Mouse (Mus musculus) midbrain, embryonic 13.5 days (tissue): ENCODE results near the gene Pax6. TPM values are rescaled to one million over a fixed set of nuclear protein-coding genes. Genes with fewer than 3 reads are reported as not detected.

Source experiments
- ATAC-seq: fragments of 200-750 bp; cut with Nextera tagmentation; 2 replicates; pipeline ENCODE4 v1.8.0; 2017; ENCODE audit warnings: mild to moderate bottlenecking, moderate TSS enrichment, moderate library complexity
- H3K27ac ChIP-seq: fragments of 300-500 bp; sonication (generic); 2 replicates; pipeline ENCODE4 v1.5.1; 2015; ENCODE audit warnings: inconsistent platforms, mild to moderate bottlenecking, moderate library complexity
- H3K27me3 ChIP-seq: fragments of 300-500 bp; sonication (generic); 2 replicates; pipeline ENCODE4 v1.6.1; 2015; ENCODE audit warnings: mild to moderate bottlenecking, inconsistent platforms
- H3K36me3 ChIP-seq: fragments of 300-500 bp; sonication (generic); 2 replicates; pipeline ENCODE4 v1.6.1; 2015; ENCODE audit warnings: mild to moderate bottlenecking, inconsistent platforms
- H3K4me1 ChIP-seq: fragments of 300-500 bp; sonication (generic); replicated peaks from 2 replicates; pipeline ENCODE4 v1.6.1; 2015; ENCODE audit warnings: inconsistent platforms
- H3K4me2 ChIP-seq: fragments of 300-500 bp; sonication (generic); replicated peaks from 2 replicates; pipeline ENCODE4 v1.6.1; 2015; ENCODE audit warnings: moderate library complexity, mild to moderate bottlenecking, inconsistent platforms
- H3K4me3 ChIP-seq: fragments of 300-500 bp; sonication (generic); replicated peaks from 2 replicates; pipeline ENCODE4 v1.5.1; 2015; ENCODE audit warnings: mild to moderate bottlenecking, inconsistent platforms
- H3K9ac ChIP-seq: fragments of 300-500 bp; sonication (generic); replicated peaks from 2 replicates; pipeline ENCODE4 v1.6.1; 2015; ENCODE audit warnings: mild to moderate bottlenecking, inconsistent platforms
- H3K9me3 ChIP-seq: fragments of 300-500 bp; sonication (generic); 2 replicates; pipeline ENCODE4 v1.6.1; 2016; ENCODE audit warnings: mild to moderate bottlenecking, inconsistent platforms
- WGBS: fragments of 180-500 bp; shearing (Covaris S2); methylation state at CpG from one replicate; pipeline ENCODE4 v1.1.7; 2015; 5-methylcytosine and 5-hydroxymethylcytosine counted together
- polyA plus RNA-seq: library from polyadenylated mRNA; unstranded; fragments of >200 nt; fragmentation: Nextera tagmentation; extraction: Ambion mirVana; gene quantifications from 2 replicates; pipeline ENCODE4 v1.2.1, GENCODE M21; 2015

Gene Pax6
- polyA plus RNA-seq, 1 experiment from 2014 or later: 39.9 TPM

DNA sequence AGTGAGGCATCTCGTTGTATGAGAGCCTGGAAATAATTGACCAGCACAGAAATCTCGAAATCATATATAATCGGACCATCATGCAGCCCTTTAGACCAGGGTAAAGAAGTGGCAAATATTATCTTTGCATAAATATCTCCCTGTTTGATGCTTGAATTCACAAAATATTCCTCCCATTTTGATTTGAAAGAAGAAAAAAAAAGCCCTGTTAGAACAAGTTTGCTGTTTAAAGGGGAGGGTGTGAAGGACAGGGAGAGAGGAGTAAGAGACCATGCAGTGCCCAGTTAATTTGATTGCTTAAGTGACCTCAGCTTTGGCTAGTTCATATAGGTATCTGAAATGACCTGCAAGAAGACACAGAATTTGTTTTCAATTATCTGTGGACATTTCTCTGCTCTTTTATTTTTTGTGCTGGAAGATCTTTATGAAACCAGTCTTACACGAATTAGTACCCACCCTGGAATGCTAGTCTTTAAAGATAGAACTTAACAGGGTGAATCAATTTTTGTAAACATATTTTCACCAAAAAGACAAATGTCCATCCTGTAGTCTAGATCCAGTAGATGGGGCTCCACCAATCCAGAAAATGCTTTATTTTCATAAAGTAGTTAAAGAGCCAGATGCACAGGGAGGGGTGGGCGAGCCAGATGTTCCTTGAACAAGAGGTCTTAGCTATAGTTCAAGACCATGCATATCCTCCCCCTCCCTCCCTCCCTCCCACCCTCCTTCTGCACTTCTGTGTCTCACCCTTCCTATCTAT lies 3.0 kb upstream of the Pax6 start:
- 21% methylated on average over 5 of the region's 5 CpGs for WGBS
- Histone ChIP-seq H3K9ac (no peak overlapping the region), H3K27me3 (peaks cover 100% of the 10 kb centered on the region), H3K4me3 (no peak overlapping the region), H3K9me3 (no peaks in the 10 kb centered on the region), H3K36me3 (no peaks in the 10 kb centered on the region), H3K27ac (no peak overlapping the region), H3K4me2 (no peak overlapping the region), H3K4me1 (peaks cover 33% of the 10 kb centered on the region)
- no peak for ATAC-seq

DNA sequence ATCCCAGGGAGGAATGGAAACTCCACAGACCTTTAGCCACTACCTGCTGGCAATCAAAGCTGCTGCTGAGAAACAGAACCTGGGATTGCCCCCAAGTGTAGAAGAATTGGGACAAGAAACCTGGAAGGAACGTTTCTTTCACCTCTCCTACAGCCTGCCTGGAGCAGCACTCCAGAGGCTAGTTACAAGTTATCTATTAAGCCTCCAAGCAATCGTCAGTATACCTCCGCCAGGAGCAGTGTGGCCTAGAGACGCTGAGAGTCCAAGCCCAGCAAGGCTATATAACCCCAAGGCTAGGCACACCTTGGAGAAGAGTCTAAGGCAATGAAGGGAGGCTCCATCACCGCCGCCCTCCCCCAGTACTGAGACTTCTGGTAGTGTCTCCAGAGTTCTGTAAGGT lies 2.4 kb upstream of the Pax6 start:
- Histone ChIP-seq H3K9ac (no peak overlapping the region), H3K4me1 (peaks cover 30% of the 10 kb centered on the region), H3K9me3 (no peaks in the 10 kb centered on the region), H3K27ac (no peak overlapping the region), H3K4me2 (no peak overlapping the region), H3K36me3 (no peaks in the 10 kb centered on the region), H3K27me3 (peaks cover 100% of the 10 kb centered on the region), H3K4me3 (no peak overlapping the region)
- no peak for ATAC-seq
- WGBS: 5% methylated on average over 6 of the region's 6 CpGs

DNA sequence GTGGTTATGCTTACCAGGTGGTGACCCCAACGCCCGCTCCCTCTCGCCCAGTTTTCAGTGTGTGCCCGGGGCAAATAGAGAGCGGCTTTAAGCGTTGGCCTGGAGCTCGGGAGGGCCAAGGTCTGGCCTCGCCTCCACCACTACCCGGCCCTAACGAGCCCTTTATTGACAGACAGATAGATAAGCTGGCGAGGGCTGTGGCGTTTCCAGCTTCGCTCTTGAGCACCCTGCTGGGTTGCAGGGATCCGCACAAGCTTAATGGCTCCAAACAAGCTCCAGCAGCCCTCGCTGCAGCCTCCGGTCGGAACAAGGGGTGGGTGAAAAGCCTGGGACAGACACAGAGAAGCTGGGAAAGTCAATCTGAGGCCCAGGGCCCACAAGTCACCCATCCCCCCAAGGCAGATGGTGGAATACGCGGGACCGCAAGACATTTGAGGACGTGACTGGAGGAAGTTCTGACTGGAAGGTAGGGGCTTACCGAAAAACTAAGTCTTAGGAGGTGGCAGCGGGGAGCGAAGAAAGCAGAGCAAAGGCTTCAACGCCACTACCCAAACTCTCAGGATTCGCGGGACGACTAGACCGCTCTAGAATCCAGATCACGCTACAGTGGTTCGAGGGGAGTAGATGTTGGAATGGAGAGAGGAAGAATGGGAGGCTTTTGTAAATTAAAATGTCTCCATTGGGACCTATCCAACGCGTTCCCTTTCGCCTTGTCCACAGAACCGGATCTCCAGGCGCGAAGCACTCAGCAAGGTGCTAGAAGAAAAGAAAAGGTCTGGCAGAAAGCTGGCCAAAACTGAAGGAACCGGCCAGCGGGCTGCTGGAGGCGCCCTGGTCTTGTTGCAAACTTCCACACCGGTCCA lies 1.7 kb upstream of the Pax6 start:
- no peaks in the 10 kb centered on the region for H3K9me3 ChIP-seq
- H3K36me3 ChIP-seq: no peaks in the 10 kb centered on the region
- WGBS: 3% methylated on average over 41 of the region's 41 CpGs
- ATAC-seq: no peak
- peak overlapping the region; percentile 18; the same call in 1 of the 2 replicates for H3K4me2 ChIP-seq
- peaks cover 30% of the 10 kb centered on the region for H3K4me1 ChIP-seq
- H3K27me3 ChIP-seq: peaks cover 100% of the 10 kb centered on the region
- H3K9ac ChIP-seq: no peak overlapping the region
- H3K27ac ChIP-seq: no peak overlapping the region
- 0 out of 2 replicates have a peak overlapping the region, but pooled peaks have one; percentile 6 for H3K4me3 ChIP-seq

DNA sequence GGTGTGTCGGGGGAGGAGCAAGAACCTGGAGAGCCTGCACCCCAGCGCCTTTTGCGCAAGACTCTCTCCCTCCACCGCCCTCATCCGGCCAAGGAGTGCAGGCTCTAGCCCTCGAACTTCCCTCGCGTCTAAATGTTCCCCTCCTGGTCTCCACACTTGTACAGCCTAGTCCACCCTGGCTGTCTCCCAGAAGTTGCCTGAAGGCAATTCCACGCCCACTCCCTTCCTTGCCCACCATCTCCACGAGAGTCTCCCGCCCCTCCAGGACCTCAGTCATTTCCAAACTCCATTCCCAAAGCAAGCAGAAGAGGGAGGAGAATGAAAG lies 1.1 kb upstream of the Pax6 start:
- Histone ChIP-seq H3K36me3 (no peaks in the 10 kb centered on the region), H3K27me3 (peaks cover 100% of the 10 kb centered on the region), H3K9me3 (no peaks in the 10 kb centered on the region), H3K4me3 (0 out of 2 replicates have a peak overlapping the region, but pooled peaks have one; percentile 6), H3K27ac (no peak overlapping the region), H3K4me2 (no peak overlapping the region), H3K4me1 (peaks cover 30% of the 10 kb centered on the region), H3K9ac (no peak overlapping the region)
- WGBS: 0% methylated on average over 11 of the region's 11 CpGs
- no peak for ATAC-seq

DNA sequence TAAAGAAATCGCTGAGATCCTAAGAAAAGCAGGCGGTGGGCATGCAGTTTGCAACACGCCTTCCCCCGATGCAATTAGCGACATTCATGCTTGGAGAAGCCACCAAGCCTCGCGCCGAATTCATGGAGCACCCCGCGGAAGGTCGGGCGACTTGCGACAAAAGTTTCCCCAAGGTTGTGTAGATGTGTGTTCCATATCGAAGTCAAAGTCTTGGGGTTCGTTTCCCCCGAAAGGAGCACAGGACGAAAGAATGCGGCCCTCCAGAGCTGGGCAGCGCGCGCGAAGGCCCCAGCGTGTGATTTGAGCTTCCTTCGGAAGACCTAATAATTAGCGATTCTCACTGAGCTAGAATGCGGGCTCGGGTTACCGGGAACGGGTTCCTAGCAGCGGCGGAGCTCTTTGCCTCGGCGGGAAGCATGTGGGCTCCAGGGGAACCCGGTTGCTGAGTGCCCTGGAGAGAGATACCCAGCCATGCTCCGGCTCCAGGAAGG lies 716 bp downstream of the Pax6 start:
- no peak for ATAC-seq
- Histone ChIP-seq H3K4me3 (peak overlapping the region; percentile 49), H3K9me3 (no peaks in the 10 kb centered on the region), H3K27ac (0 out of 2 replicates have a peak overlapping the region, but pooled peaks have one; percentile 26), H3K36me3 (no peaks in the 10 kb centered on the region), H3K4me1 (peaks cover 42% of the 10 kb centered on the region), H3K4me2 (peak overlapping the region; percentile 62), H3K27me3 (peaks cover 100% of the 10 kb centered on the region), H3K9ac (peak overlapping the region; percentile 46)
- under 1% methylated on average over 35 of the region's 35 CpGs for WGBS

DNA sequence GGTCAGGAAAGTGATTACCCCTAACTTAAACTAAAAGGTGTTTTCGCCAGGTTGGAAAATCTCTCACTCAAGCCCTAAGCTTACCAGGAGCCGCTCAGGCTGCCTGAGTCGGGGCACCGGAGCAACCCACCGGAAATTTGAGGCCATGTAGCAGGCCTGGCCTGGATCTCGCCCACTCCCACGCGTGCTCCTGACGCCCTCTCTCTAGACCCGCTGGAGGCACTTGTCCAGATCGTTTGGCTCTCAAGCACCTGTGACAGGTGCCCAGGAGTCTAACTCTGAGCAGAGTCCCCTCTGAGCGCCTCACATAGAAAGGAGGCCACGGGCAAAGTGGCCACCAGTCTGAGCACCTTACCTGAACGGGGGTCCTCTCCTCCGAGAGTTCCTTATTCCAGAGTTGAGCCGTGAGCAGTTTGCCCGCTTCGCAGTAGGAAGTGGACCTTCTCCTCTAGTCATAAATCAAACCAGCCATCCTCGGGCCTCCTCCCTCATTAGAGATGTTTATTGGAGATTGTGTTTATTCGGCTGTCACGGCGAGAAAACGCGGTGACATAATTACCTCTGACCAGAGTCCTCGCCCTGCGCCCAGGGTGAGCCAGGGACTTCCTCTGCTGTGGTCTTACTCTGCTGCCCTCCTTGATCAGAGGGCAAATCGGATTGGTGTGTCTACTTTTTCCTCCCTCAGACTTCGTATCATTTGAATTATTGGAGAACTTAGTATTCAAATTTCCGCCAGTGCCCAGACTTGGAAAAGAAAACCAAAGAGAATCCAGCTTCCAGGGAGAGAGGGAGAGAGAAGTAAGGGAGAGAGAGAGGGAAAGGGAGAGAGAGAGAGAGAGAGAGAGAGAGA lies 1.4 kb downstream of the Pax6 start:
- H3K27me3 ChIP-seq: peaks cover 100% of the 10 kb centered on the region
- peak overlapping the region; percentile 49 for H3K4me3 ChIP-seq
- under 1% methylated on average over 29 of the region's 29 CpGs for WGBS
- H3K9me3 ChIP-seq: no peaks in the 10 kb centered on the region
- H3K4me2 ChIP-seq: peak overlapping the region; percentile 62
- peak overlapping the region; percentile 46 for H3K9ac ChIP-seq
- H3K27ac ChIP-seq: 0 out of 2 replicates have a peak overlapping the region, but pooled peaks have one; percentile 26
- peaks cover 49% of the 10 kb centered on the region for H3K4me1 ChIP-seq
- no peak for ATAC-seq
- H3K36me3 ChIP-seq: no peaks in the 10 kb centered on the region

DNA sequence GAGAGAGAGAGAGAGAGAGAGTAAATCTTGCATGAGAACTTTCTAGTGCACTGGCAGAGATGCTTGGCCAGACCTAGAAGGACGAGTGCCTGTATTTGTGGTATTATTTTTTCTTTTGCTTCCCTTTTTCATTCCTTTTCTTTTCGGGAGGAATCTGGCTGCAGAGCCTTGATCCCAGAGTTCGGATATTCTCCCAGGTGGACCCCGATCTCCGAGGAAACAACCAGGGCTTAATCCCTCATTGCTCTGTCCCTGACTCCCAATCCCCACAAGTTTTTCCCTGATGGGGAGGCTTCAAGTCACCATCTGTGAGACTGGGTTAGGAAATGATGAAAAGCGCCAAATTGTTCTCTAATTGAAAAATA lies 2.0 kb downstream of the Pax6 start:
- Histone ChIP-seq H3K4me3 (peak overlapping the region; percentile 49), H3K4me1 (peaks cover 55% of the 10 kb centered on the region), H3K27ac (0 out of 2 replicates have a peak overlapping the region, but pooled peaks have one; percentile 3), H3K9me3 (no peaks in the 10 kb centered on the region), H3K36me3 (no peaks in the 10 kb centered on the region), H3K27me3 (peaks cover 100% of the 10 kb centered on the region), H3K9ac (peak overlapping the region; percentile 26; the same call in 1 of the 2 replicates), H3K4me2 (peak overlapping the region; percentile 62)
- no peak for ATAC-seq
- WGBS: 2% methylated on average over 6 of the region's 6 CpGs

DNA sequence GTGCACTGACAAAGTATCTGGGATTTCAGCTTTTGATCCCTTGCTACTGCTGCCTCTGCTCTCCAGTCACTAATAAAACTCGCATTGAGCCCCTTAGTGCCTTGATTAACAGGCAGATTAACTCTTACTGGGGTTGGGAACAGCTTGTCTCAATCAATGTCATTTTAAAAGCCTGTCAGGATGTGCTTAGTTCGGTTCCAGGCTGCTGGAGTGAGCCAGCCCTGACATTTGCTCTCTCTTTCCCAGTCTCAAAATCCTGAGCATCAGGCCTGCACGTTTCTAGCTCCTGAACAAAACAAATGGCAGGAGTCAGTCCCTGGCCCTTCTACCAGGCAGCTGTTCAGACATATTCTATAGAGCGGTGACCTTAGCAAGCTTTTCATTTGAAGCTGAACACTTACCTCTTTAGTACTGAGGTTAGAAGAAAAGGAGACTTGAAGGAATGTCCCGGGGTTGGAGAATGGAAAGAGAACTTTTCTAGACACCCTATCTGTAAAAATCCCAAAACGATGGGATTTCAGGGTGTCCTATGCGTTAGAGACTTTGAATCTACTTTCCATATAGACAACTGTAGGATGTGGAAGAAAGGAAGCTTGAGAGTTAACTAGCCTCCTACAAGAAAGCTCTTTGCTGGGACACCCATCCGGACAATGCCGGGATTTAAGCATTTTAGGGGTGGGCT lies 2.6 kb downstream of the Pax6 start:
- peak overlapping the region; percentile 26; the same call in 1 of the 2 replicates for H3K9ac ChIP-seq
- H3K4me2 ChIP-seq: peak overlapping the region; percentile 62; the same call in 1 of the 2 replicates
- ATAC-seq: no peak
- peak overlapping the region; percentile 49 for H3K4me3 ChIP-seq
- WGBS: 3% methylated on average over 9 of the region's 9 CpGs
- peaks cover 60% of the 10 kb centered on the region for H3K4me1 ChIP-seq
- H3K27ac ChIP-seq: peak overlapping the region; percentile 64; the same call in 1 of the 2 replicates
- peaks cover 100% of the 10 kb centered on the region for H3K27me3 ChIP-seq
- no peaks in the 10 kb centered on the region for H3K36me3 ChIP-seq
- no peaks in the 10 kb centered on the region for H3K9me3 ChIP-seq

DNA sequence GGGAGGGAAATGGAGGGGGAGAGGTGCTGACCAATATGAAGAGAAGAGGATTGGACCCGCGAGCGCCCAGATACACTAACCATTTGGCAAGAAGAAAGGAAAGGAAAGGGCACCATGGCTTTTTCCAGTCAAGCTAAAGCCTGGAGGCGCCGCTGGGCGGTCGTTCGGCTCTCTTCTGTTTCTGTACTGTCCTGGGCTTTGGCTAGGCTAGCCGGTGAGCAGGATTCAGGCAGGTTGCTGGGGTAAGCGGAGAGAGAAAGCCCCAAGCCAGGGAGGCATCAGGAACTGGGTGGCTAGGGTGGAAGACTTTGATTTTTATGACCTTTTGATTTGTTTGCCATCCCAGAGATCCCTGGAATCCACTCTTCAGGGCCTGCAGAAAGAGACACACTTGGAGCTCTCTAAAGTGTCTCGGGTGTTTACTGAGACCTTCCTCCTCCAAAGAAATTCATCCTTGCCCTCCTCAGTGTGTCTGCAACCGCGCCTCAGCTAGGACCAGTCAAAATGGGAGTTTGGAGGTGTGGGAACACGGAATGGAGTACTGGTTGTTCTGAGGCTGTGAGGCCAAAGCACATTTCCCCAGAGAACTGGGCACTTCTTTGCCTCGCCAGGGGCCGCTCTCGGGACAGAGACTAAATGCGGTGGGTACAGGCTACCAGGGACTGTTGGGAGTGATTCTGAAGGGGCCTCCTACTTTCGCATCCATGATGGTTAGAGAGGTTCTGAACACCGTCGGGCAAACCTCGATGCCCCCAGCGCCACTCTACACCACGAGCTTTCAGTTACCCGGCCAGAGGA lies 3.3 kb downstream of the Pax6 start:
- no peaks in the 10 kb centered on the region for H3K9me3 ChIP-seq
- peak overlapping the region; percentile 62 for H3K4me2 ChIP-seq
- 2% methylated on average over 25 of the region's 25 CpGs for WGBS
- peak overlapping the region; percentile 36; the same call in 1 of the 2 replicates for H3K9ac ChIP-seq
- no peaks in the 10 kb centered on the region for H3K36me3 ChIP-seq
- H3K4me1 ChIP-seq: peaks cover 60% of the 10 kb centered on the region
- no peak for ATAC-seq
- peaks cover 100% of the 10 kb centered on the region for H3K27me3 ChIP-seq
- H3K4me3 ChIP-seq: peak overlapping the region; percentile 49
- peak overlapping the region; percentile 64 for H3K27ac ChIP-seq

DNA sequence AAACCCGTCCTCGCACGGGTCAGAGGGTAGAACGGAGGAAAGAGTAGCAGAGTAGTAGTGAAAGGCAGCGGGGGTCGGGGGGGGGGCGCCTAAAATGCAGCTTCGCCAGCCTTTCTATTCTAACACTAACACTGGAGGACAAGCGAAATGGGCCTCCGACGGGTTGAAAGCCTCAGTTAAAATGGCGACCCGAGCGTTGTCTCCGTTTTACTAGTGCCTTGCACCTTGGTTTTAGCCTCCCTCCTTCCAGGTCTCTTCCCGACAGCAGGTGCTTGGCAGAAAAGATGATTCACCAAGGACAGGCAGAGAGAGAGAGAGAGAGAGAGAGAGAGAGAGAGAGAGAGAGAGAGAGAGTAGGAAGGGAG lies 3.9 kb downstream of the Pax6 start:
- Histone ChIP-seq H3K4me3 (peak overlapping the region; percentile 49), H3K9me3 (no peaks in the 10 kb centered on the region), H3K27me3 (peaks cover 100% of the 10 kb centered on the region), H3K9ac (peak overlapping the region; percentile 36; the same call in 1 of the 2 replicates), H3K4me2 (peak overlapping the region; percentile 62), H3K36me3 (no peaks in the 10 kb centered on the region), H3K4me1 (peaks cover 55% of the 10 kb centered on the region), H3K27ac (peak overlapping the region; percentile 64)
- no peak for ATAC-seq
- 2% methylated on average over 16 of the region's 16 CpGs for WGBS
